Mouse (Mus musculus): Measurements from ENCODE around the gene Tex26. TPM values are rescaled to one million over a fixed set of nuclear protein-coding genes. Genes with fewer than 3 reads are reported as not detected.

Gene Tex26
- total RNA-seq, 2 experiments from 2014 or later = not detected

Other genes with a start within 250 kb of the Tex26 start
- 1,517 and 1,767 TPM in 2 replicates for gene Alox5ap, start 174.9 kb upstream of the Tex26 start, total RNA-seq (2015)
- gene Alox5ap, start 174.9 kb upstream of the Tex26 start, total RNA-seq (2017) = 1,236 and 1,298 TPM in 2 replicates
- not detected in 2 replicates for gene Medag, start 27.9 kb upstream of the Tex26 start, total RNA-seq (2015)
- gene Medag, start 27.9 kb upstream of the Tex26 start, total RNA-seq (2017) = not detected in 2 replicates
- gene Wdr95, start 89.0 kb downstream of the Tex26 start, total RNA-seq (2015) = 0.40 and 1.2 TPM in 2 replicates
- 0.15 and 0.65 TPM in 2 replicates for gene Wdr95, start 89.0 kb downstream of the Tex26 start, total RNA-seq (2017)
- gene Hsph1, start 196.7 kb downstream of the Tex26 start, total RNA-seq (2015) = 22.9 and 29.5 TPM in 2 replicates
- gene Hsph1, start 196.7 kb downstream of the Tex26 start, total RNA-seq (2017) = 14.5 and 16.7 TPM in 2 replicates
- 9.7 and 10.4 TPM in 2 replicates for gene B3glct, start 238.6 kb downstream of the Tex26 start, total RNA-seq (2015)
- gene B3glct, start 238.6 kb downstream of the Tex26 start, total RNA-seq (2017) = 4.8 and 8.1 TPM in 2 replicates

Measured in megakaryocyte, adult 5-6 weeks (primary cell).